Mouse (Mus musculus): Measurements from ENCODE around the gene Fgfr4.

Gene Fgfr4

GRCm38 (mm10) chr13:55152621-55153415, at the start of gene Fgfr4:
Fgfr4 (plus strand) TSS chr13:55152640.
- DNase-seq, result peak; percentile 9

- no peak for DNase-seq
Measured at GRCm38 (mm10) chr13:55103351-55103750, 49.1 kb upstream of the Fgfr4 start.

GRCm38 (mm10) chr13:55105045-55105952, 47.1 kb upstream of the Fgfr4 start, which contains the start of gene Zfp346:
Zfp346 (plus strand) TSS chr13:55105311.
- DNase-seq, result peak; percentile 97

GRCm38 (mm10) chr13:55105953-55106691, 46.3 kb upstream of the Fgfr4 start:
- DNase-seq, result no peak

GRCm38 (mm10) chr13:55107116-55107515, 45.3 kb upstream of the Fgfr4 start:
- DNase-seq, result no peak

GRCm38 (mm10) chr13:55107694-55108093, 44.7 kb upstream of the Fgfr4 start:
- no peak for DNase-seq

GRCm38 (mm10) chr13:55114375-55114774, 38.1 kb upstream of the Fgfr4 start:
- no peak for DNase-seq

- no peak for DNase-seq
Measured at GRCm38 (mm10) chr13:55124903-55125302, 27.5 kb upstream of the Fgfr4 start.

GRCm38 (mm10) chr13:55133448-55133847, 19.0 kb upstream of the Fgfr4 start, which contains the start of gene Gm17617:
Gm17617 (minus strand) TSS chr13:55133548.
- no peak for DNase-seq

- peak; percentile 8 for DNase-seq
Measured at GRCm38 (mm10) chr13:55135382-55135781, 17.1 kb upstream of the Fgfr4 start.

GRCm38 (mm10) chr13:55140271-55140670, 12.2 kb upstream of the Fgfr4 start:
- no peak for DNase-seq

GRCm38 (mm10) chr13:55153951-55154350, 1.5 kb downstream of the Fgfr4 start:
- DNase-seq, result no peak

GRCm38 (mm10) chr13:55162365-55162764, 9.9 kb downstream of the Fgfr4 start:
- no peak for DNase-seq

- DNase-seq, result no peak
Measured at GRCm38 (mm10) chr13:55163553-55163952, 11.1 kb downstream of the Fgfr4 start.

- no peak for DNase-seq
Measured at GRCm38 (mm10) chr13:55165831-55166339, 13.4 kb downstream of the Fgfr4 start.

GRCm38 (mm10) chr13:55166806-55167725, 14.6 kb downstream of the Fgfr4 start:
- no peak for DNase-seq

GRCm38 (mm10) chr13:55167798-55168197, 15.4 kb downstream of the Fgfr4 start:
- no peak for DNase-seq

- no peak for DNase-seq
Measured at GRCm38 (mm10) chr13:55168255-55168654, 15.8 kb downstream of the Fgfr4 start.

GRCm38 (mm10) chr13:55168958-55169369, 16.5 kb downstream of the Fgfr4 start:
- no peak for DNase-seq

GRCm38 (mm10) chr13:55171517-55172335, 19.3 kb downstream of the Fgfr4 start:
- DNase-seq, result no peak

Data from thymus, postnatal 25 days (tissue).